Mouse (Mus musculus) forebrain, embryonic 13.5 days (tissue): ENCODE results near the gene Nat8f2. TPM values are rescaled to one million over a fixed set of nuclear protein-coding genes. Genes with fewer than 3 reads are reported as not detected.
"Not testable (repeated sequence)": the region's sequence is repeated elsewhere in the genome, so short reads cannot be mapped to it uniquely, and the experiment has no call there.

Source experiments
- ATAC-seq: fragments of 200-750 bp; cut with Nextera tagmentation; 2 replicates; pipeline ENCODE4 v1.8.0; 2017
- H3K27ac ChIP-seq: fragments of 300-500 bp; sonication (generic); 2 replicates; pipeline ENCODE4 v1.5.1; 2015; ENCODE audit warnings: inconsistent platforms, mild to moderate bottlenecking, moderate library complexity
- H3K27me3 ChIP-seq: fragments of 300-500 bp; sonication (generic); 2 replicates; pipeline ENCODE4 v1.6.1; 2015; ENCODE audit warnings: mild to moderate bottlenecking, inconsistent platforms
- H3K36me3 ChIP-seq: fragments of 300-500 bp; sonication (generic); 2 replicates; pipeline ENCODE4 v1.6.1; 2015; ENCODE audit warnings: mild to moderate bottlenecking, inconsistent platforms; ENCODE audit not compliant: poor library complexity, severe bottlenecking
- H3K4me1 ChIP-seq: fragments of 300-500 bp; sonication (generic); 2 replicates; pipeline ENCODE4 v1.6.1; 2015; ENCODE audit warnings: inconsistent platforms
- H3K4me2 ChIP-seq: fragments of 300-500 bp; sonication (generic); 2 replicates; pipeline ENCODE4 v1.6.1; 2015; ENCODE audit warnings: inconsistent platforms, mild to moderate bottlenecking, moderate library complexity
- H3K4me3 ChIP-seq: fragments of 300-500 bp; sonication (generic); 2 replicates; pipeline ENCODE4 v1.5.1; 2015; ENCODE audit warnings: mild to moderate bottlenecking, inconsistent platforms
- H3K9ac ChIP-seq: fragments of 300-500 bp; sonication (generic); 2 replicates; pipeline ENCODE4 v1.6.1; 2015; ENCODE audit warnings: mild to moderate bottlenecking, inconsistent platforms
- H3K9me3 ChIP-seq: fragments of 300-500 bp; sonication (generic); replicated peaks from 2 replicates; pipeline ENCODE4 v1.6.1; 2016; ENCODE audit warnings: inconsistent platforms
- WGBS: fragments of 180-500 bp; shearing (Covaris S2); methylation state at CpG from one replicate; pipeline ENCODE4 v1.1.7; 2015; 5-methylcytosine and 5-hydroxymethylcytosine counted together
- polyA plus RNA-seq: library from polyadenylated mRNA; unstranded; fragments of >200 nt; fragmentation: Nextera tagmentation; extraction: Ambion mirVana; gene quantifications from 2 replicates; pipeline ENCODE4 v1.2.1, GENCODE M21; 2015

Nat8f2 gene
- polyA plus RNA-seq, 1 experiment from 2014 or later = not detected

DNA sequence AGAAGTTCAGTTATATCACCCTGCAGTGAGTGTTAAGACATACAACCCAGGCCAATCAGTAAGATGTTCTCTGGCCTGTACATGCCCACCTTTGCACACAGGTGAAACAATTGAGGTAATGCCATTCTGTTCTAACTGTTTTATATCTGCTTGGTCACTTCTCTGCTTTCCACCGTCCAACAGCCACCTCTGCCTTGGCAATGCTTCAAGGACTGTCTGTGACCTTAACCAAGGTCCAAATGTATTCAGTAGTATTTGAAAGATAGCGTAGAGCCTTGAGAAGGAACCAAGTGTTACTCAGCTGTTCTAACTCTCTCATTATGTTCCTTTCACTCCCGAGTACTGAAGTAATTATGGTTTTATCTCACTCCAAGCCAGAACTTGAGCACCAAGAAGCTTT lies 6.4 kb downstream of the Nat8f2 start:
- ATAC-seq = no peak
- 64% methylated on average over 3 of the region's 3 CpGs for WGBS
- Histone ChIP-seq H3K27me3 (no peaks in the 10 kb centered on the region), H3K9me3 (no peaks in the 10 kb centered on the region), H3K4me1 (no peaks in the 10 kb centered on the region), H3K4me2 (no peak overlapping the region), H3K27ac (no peak overlapping the region), H3K9ac (no peak overlapping the region), H3K36me3 (no peaks in the 10 kb centered on the region), H3K4me3 (no peak overlapping the region)

DNA sequence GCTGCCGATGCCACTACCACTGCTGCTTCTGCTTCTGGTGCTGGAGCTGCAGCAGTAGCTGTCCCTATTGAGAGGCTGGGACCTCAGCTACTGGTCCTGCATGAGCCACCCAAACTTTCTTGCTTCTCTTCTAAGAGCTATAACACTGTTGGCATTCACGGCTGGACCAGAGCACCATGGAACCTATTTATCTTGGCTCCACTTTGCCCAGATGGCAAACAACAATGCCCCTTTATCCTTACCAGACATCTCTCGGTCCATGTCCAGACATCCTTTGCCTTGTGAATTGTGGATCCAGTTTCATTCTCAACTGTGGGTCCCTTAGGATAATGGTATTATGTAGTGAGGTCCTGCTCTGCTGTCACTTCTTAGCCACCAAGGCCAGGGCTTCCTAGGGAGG lies 7.7 kb downstream of the Nat8f2 start:
- no peak overlapping the region for H3K4me3 ChIP-seq
- no peaks in the 10 kb centered on the region for H3K4me1 ChIP-seq
- H3K27ac ChIP-seq = no peak overlapping the region
- no peak overlapping the region for H3K9ac ChIP-seq
- H3K36me3 ChIP-seq = no peaks in the 10 kb centered on the region
- no peaks in the 10 kb centered on the region for H3K9me3 ChIP-seq
- H3K27me3 ChIP-seq = no peaks in the 10 kb centered on the region
- 90% methylated on average over 3 of the region's 3 CpGs for WGBS
- no peak for ATAC-seq
- H3K4me2 ChIP-seq = no peak overlapping the region

DNA sequence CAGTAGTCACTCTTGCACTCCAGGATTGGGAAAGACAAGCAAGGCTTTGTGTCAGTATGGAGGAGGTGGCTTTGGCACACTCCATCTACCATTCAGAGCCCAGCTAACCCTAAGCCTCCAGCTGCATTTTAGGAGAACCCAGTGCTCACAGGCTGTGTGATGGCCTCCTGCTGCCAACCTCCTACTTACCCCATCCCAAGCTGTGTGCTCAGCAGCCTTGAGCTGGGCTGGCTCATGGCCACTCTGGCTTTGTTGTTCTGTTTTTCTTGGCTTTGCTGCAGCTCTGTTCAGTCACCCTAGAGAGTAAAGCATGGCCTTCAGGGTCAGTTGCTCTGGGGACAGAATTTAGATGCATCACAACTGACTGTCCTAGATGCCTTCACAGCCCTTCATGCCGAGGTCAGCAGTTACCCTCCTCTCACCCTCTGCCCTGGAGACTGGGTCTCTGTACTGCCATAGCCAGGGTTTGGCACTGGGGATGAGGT lies 12.7 kb downstream of the Nat8f2 start:
- H3K36me3 ChIP-seq = no peaks in the 10 kb centered on the region
- peak; percentile 24; the same call in 1 of the 2 replicates for ATAC-seq
- H3K9me3 ChIP-seq = no peaks in the 10 kb centered on the region
- no peak overlapping the region for H3K4me2 ChIP-seq
- no peak overlapping the region for H3K27ac ChIP-seq
- no peaks in the 10 kb centered on the region for H3K4me1 ChIP-seq
- no peak overlapping the region for H3K4me3 ChIP-seq
- no peaks in the 10 kb centered on the region for H3K27me3 ChIP-seq
- 70% methylated on average over 1 of the region's 1 CpGs for WGBS
- no peak overlapping the region for H3K9ac ChIP-seq

DNA sequence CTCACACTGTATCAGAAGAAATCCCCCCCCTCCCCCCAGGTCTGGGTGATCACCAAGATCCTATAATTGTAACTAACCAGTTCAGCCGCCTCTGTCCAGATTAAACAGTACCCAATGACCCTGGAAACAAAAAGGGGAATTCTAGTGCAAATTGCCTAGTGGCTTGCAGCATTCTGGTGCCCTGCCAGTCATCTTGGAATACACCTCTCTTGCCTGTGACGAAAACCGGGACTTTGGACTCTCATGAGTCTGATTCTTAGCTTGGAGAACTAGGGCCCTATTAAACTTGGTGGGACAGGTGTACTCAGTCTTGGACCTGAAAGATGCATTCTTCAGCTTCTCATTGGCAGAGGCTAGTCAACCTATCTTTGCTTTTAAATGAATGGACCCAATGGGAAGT lies 15.5 kb downstream of the Nat8f2 start:
- no peaks in the 10 kb centered on the region for H3K4me1 ChIP-seq
- H3K27me3 ChIP-seq = no peaks in the 10 kb centered on the region
- H3K9ac ChIP-seq = no peak overlapping the region
- no peak overlapping the region for H3K4me3 ChIP-seq
- no peak for ATAC-seq
- H3K4me2 ChIP-seq = no peak overlapping the region
- H3K27ac ChIP-seq = no peak overlapping the region
- H3K9me3 ChIP-seq = no peaks in the 10 kb centered on the region
- WGBS = 68% methylated on average over 3 of the region's 3 CpGs
- no peaks in the 10 kb centered on the region for H3K36me3 ChIP-seq

DNA sequence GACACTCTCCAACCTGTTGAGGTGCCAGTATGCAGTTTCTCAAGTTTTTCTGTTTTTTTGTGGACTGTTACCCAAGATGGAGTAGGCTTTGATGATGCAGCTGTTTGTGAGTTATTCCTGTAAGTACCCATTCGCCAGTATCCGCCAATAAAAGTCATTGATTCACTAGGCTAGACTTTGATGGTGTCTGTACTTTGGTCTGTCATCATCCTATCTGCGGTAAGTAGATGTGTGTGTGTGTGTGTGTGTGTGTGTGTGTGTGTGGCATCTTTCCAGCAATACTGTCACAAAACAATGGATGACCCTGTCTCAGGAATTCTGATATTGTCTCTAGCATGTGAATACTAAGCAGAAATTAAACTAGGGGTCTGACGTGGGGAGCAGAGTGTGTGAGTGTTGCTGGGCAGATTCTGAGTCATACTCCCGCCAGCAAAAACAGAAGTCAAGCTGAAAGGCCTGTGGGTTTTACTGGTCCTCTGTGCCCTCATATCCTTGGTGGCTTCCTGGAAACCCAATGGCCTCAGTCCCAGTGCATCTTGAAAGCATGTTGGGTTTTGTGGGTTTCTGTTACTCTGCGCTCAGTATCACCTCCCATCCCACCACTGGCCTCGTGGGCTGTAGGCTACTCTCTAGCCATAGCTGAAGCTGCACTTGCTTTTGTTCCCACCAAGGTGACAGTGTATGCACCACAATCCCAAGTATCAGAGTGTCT lies 17.7 kb downstream of the Nat8f2 start:
- 92% methylated on average over 7 of the region's 7 CpGs for WGBS
- no peak overlapping the region for H3K9ac ChIP-seq
- H3K9me3 ChIP-seq = no peaks in the 10 kb centered on the region
- peaks cover 12% of the 10 kb centered on the region for H3K4me1 ChIP-seq
- H3K27ac ChIP-seq = no peak overlapping the region
- ATAC-seq = no peak
- H3K27me3 ChIP-seq = no peaks in the 10 kb centered on the region
- no peak overlapping the region for H3K4me3 ChIP-seq
- no peaks in the 10 kb centered on the region for H3K36me3 ChIP-seq
- no peak overlapping the region for H3K4me2 ChIP-seq

DNA sequence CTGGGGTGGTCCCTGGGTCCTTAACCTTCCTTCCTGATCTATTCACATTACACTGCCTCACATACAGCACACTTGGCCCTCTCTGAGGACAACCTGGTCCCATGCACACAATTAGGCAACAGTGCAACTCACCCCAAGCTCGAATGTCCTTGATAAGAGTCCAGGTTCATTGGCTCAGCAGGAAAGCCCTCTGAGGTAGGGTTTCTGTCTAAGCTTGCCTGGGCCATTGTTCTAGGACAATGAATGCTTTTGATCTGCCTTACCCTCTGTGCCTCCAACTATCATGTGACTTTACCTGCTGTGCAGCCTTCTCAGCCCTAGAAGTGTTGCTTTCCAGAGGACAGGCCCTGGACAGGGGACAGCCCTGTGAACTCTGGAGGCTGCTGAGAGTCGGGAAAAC lies 19.7 kb downstream of the Nat8f2 start:
- Histone ChIP-seq H3K9me3 (no peaks in the 10 kb centered on the region), H3K4me1 (peaks cover 12% of the 10 kb centered on the region), H3K27me3 (no peaks in the 10 kb centered on the region), H3K4me2 (no peak overlapping the region), H3K4me3 (no peak overlapping the region), H3K9ac (no peak overlapping the region), H3K27ac (no peak overlapping the region), H3K36me3 (no peaks in the 10 kb centered on the region)
- 15% methylated on average over 2 of the region's 2 CpGs for WGBS
- ATAC-seq = no peak

DNA sequence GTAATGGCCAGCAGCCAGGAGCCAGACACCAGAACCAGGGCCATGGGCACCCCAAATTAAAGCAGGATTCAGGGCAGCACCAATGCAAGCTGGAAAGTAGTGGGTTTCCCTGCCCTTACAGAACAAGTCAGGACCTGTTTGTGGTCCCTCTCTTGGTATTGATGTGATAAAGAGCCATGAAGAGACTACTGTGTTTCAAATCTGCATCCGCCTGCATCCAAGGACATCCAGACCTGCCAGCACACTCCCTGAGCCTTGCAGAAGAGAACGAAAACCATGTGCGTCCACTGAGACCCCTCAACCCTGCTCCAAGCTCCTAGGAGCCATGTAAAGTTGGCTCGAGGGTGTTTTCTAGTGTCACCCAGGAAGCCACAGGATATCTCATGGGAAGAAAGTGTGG lies 20.8 kb downstream of the Nat8f2 start:
- ATAC-seq = no peak
- no peak overlapping the region for H3K4me3 ChIP-seq
- no peak overlapping the region for H3K9ac ChIP-seq
- H3K9me3 ChIP-seq = no peaks in the 10 kb centered on the region; the same call in 1 of the 2 replicates
- no peak overlapping the region for H3K4me2 ChIP-seq
- peaks cover 12% of the 10 kb centered on the region for H3K4me1 ChIP-seq
- no peaks in the 10 kb centered on the region for H3K27me3 ChIP-seq
- H3K27ac ChIP-seq = no peak overlapping the region
- 96% methylated on average over 4 of the region's 4 CpGs for WGBS
- H3K36me3 ChIP-seq = no peaks in the 10 kb centered on the region

DNA sequence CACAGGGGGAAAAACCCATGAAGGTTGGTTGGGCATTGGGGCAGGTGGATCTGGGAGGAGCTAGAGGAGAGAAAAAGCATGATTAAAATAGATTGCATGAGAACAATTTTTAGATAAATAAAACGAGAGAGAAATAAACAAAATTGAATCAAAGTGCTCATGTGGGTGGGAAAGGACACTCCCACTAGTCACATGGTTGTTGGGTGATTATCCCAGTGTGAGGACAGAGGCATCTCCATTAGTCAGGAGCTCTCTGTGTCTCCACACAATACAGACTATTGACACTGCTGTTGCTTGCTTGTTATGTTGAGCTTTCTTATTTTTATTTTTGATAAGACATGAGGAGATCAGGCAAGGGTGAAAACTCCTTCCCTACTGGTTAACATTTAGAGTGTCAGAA lies 22.0 kb downstream of the Nat8f2 start:
- WGBS = 65% methylated on average over 1 of the region's 1 CpGs
- ATAC-seq = no peak
- H3K4me1 ChIP-seq = peaks cover 12% of the 10 kb centered on the region

DNA sequence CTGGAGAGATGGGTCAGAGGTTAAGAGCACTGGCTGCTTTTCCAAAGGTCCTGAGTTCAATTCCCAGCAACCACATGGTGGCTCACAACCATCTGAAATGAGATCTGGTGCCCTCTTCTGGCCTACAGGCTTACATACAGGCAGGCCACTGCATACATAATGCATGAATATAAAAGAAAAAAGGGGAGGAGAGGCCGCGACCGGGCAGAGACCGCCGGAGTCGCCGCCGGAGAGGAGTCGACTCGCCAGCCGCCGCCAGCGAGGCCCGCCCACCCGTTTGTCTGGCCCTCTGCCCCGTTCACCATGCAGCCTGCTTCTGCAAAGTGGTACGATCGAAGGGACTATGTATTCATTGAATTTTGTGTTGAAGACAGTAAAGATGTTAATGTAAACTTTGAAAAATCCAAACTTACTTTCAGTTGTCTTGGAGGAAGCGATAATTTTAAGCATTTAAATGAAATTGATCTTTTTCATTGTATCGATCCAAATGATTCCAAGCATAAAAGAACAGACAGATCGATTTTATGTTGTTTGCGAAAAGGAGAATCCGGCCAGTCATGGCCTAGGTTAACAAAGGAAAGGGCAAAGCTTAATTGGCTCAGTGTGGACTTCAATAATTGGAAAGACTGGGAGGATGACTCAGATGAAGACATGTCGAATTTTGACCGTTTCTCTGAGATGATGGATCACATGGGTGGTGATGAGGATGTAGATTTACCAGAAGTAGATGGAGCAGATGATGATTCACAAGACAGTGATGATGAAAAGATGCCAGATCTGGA lies 25.1 kb downstream of the Nat8f2 start:
- not testable (repeated sequence) for H3K36me3 ChIP-seq, H3K27me3 ChIP-seq, H3K4me3 ChIP-seq, H3K9me3 ChIP-seq, ATAC-seq, H3K9ac ChIP-seq, H3K4me2 ChIP-seq, H3K27ac ChIP-seq
- peaks cover 17% of the 10 kb centered on the region for H3K4me1 ChIP-seq
- 65% methylated on average over 25 of the region's 25 CpGs for WGBS

More for the DNA sequence above, 22.0 kb downstream of the Nat8f2 start:
- no peaks in the 10 kb centered on the region for H3K27me3 ChIP-seq
- no peak overlapping the region for H3K9ac ChIP-seq
- H3K36me3 ChIP-seq = no peaks in the 10 kb centered on the region
- H3K4me3 ChIP-seq = no peak overlapping the region
- no peak overlapping the region for H3K27ac ChIP-seq
- no peaks in the 10 kb centered on the region; the same call in 1 of the 2 replicates for H3K9me3 ChIP-seq
- H3K4me2 ChIP-seq = no peak overlapping the region

DNA sequence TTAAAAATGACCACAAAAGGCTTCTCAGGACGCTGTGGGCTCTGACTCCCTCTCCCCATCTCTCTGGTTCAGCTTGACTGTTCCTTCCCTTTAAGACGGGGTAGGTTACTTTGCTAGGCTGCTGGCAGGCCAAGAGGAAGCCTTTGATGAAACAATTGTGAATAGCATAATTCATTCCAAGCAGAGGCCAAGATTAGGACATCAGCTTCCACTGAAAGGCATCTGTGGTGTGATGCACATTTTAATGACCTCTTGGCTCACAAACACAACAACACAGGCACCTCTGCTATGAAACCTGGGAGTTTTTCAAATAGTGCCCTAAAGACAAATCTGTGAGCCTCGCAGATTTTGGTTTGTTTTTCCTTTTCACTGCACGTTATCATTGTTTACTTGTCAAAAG lies 29.0 kb downstream of the Nat8f2 start:
- H3K9ac ChIP-seq = no peak overlapping the region
- H3K36me3 ChIP-seq = no peaks in the 10 kb centered on the region
- H3K27me3 ChIP-seq = no peaks in the 10 kb centered on the region
- H3K27ac ChIP-seq = no peak overlapping the region
- H3K4me3 ChIP-seq = no peak overlapping the region
- H3K4me1 ChIP-seq = peaks cover 15% of the 10 kb centered on the region; the same call in 1 of the 2 replicates
- WGBS = 15% methylated on average over 4 of the region's 4 CpGs
- no peaks in the 10 kb centered on the region; the same call in 1 of the 2 replicates for H3K9me3 ChIP-seq
- no peak overlapping the region for H3K4me2 ChIP-seq
- ATAC-seq = no peak

DNA sequence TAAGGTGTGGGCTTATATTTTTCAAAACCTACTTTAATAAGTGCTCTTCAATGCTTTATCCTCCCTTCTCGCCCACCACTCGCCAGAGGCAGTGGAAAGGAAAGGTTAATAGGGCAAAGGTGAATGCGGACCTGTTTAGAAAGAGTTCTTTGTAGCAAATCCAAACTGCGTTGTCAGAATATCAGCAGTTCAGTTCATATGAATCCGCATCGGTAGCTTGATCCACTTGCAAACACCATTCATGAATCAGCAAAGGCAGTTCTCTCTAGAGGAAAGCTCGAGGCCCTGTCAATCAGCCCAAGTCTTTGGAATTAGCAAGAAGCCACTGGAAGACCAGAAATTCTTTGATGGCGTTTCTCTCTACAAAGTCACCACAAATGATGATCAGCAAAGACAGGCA lies 30.3 kb downstream of the Nat8f2 start:
- no peaks in the 10 kb centered on the region for H3K36me3 ChIP-seq
- H3K4me3 ChIP-seq = no peak overlapping the region
- H3K4me2 ChIP-seq = no peak overlapping the region
- no peak for ATAC-seq
- peaks cover 15% of the 10 kb centered on the region; the same call in 1 of the 2 replicates for H3K4me1 ChIP-seq
- H3K27ac ChIP-seq = no peak overlapping the region
- no peaks in the 10 kb centered on the region; the same call in 1 of the 2 replicates for H3K9me3 ChIP-seq
- H3K9ac ChIP-seq = no peak overlapping the region
- 22% methylated on average over 8 of the region's 8 CpGs for WGBS
- no peaks in the 10 kb centered on the region for H3K27me3 ChIP-seq

DNA sequence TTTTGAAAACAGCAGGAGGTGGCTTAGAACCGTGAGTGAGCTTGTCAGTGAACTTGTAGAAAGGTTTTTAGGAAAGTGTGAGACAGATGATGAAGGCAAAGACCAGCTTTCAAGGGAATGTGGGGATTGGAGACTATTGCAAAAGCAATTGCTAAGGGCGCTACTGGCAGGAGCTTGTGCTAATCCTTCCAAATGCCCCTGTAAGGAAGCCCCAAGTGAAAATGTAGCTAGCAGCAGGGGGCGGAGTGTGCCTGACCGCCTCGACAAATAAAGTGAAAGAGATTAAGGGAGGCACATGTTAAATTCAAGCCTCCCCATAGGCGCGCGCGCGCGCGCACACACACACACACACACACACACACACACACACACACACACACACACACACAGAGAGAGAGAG lies 31.7 kb downstream of the Nat8f2 start:
- H3K4me1 ChIP-seq = peaks cover 15% of the 10 kb centered on the region; the same call in 1 of the 2 replicates
- not testable (repeated sequence) for H3K4me3 ChIP-seq, H3K9ac ChIP-seq, H3K27ac ChIP-seq, H3K27me3 ChIP-seq, H3K36me3 ChIP-seq, H3K9me3 ChIP-seq
- peak; percentile 57; the same call in 1 of the 2 replicates for ATAC-seq
- peak overlapping the region; percentile 18 for H3K4me2 ChIP-seq
- WGBS = 4% methylated on average over 7 of the region's 12 CpGs
